Mouse (Mus musculus) liver, adult (tissue): ENCODE data around the gene Zbtb32.

Experiments
- GATA4 ChIP-seq: IDR thresholded peaks from 2 replicates; pipeline ENCODE4 v1.6.1; 2014; ENCODE audit warnings: mild to moderate bottlenecking, low read length; ENCODE audit not compliant: insufficient replicate concordance

Gene Zbtb32

GRCm38 (mm10) chr7:30563906-30564280, 34.8 kb downstream of the Zbtb32 start:
- TF ChIP-seq GATA4 = no peak

- no peak for TF ChIP-seq GATA4
Observed at GRCm38 (mm10) chr7:30563117-30563905, 35.4 kb downstream of the Zbtb32 start, which contains the start of the genes U2af1l4, Gm49396 and Psenen. TSS of gene U2af1l4 (plus strand) at chr7:30563301. TSS of gene Gm49396 (plus strand) at chr7:30563344. TSS of gene Psenen (minus strand) at chr7:30563627.

GRCm38 (mm10) chr7:30562526-30563116, 36.1 kb downstream of the Zbtb32 start:
- TF ChIP-seq GATA4 = no peak

- TF ChIP-seq GATA4 = no peak
Observed at GRCm38 (mm10) chr7:30560296-30560695, 38.4 kb downstream of the Zbtb32 start.

GRCm38 (mm10) chr7:30559443-30559954, 39.2 kb downstream of the Zbtb32 start, which contains the start of gene Lin37:
TSS of gene Lin37 (minus strand) at chr7:30559838.
- no peak for TF ChIP-seq GATA4

GRCm38 (mm10) chr7:30558656-30559442, 39.9 kb downstream of the Zbtb32 start:
- TF ChIP-seq GATA4 = no peak

- TF ChIP-seq GATA4 = no peak
Observed at GRCm38 (mm10) chr7:30557901-30558514, 40.7 kb downstream of the Zbtb32 start.

GRCm38 (mm10) chr7:30556894-30557536, 41.7 kb downstream of the Zbtb32 start:
- TF ChIP-seq GATA4 = no peak

- no peak for TF ChIP-seq GATA4
Observed at GRCm38 (mm10) chr7:30553810-30554584, 44.7 kb downstream of the Zbtb32 start.

GRCm38 (mm10) chr7:30553021-30553589, 45.6 kb downstream of the Zbtb32 start:
- TF ChIP-seq GATA4 = no peak

- TF ChIP-seq GATA4 = no peak
Observed at GRCm38 (mm10) chr7:30552102-30553020, 46.3 kb downstream of the Zbtb32 start, which contains the start of the genes Hspb6 and Proser3. TSS of gene Hspb6 (plus strand) at chr7:30552178. TSS of gene Proser3 (minus strand) at chr7:30552299.

- TF ChIP-seq GATA4 = no peak
Observed at GRCm38 (mm10) chr7:30551445-30552101, 47.1 kb downstream of the Zbtb32 start.
